Mouse (Mus musculus) embryonic facial prominence, embryonic 10.5 days (tissue): ENCODE measurements at regions not wholly inside any gene's neighbourhood (a gene's known extent, or its start where the extent isn't known, plus 50 kb on each side); places are given as distances from the start of the nearest gene placed in this dataset.

Experiments used
- DNase-seq: peaks from one replicate; pipeline ENCODE4 v3.0.0-alpha.2; 2017; ENCODE audit warnings: low spot score
- H3K27ac ChIP-seq: fragments of 300-500 bp; sonication (generic); replicated peaks from 2 replicates; pipeline ENCODE4 v1.5.1; 2016; ENCODE audit warnings: mild to moderate bottlenecking
- H3K27me3 ChIP-seq: fragments of 300-500 bp; sonication (generic); replicated peaks from 2 replicates; pipeline ENCODE4 v1.6.1; 2016; ENCODE audit warnings: low read depth, mild to moderate bottlenecking; ENCODE audit not compliant: poor library complexity, severe bottlenecking
- H3K36me3 ChIP-seq: fragments of 300-500 bp; sonication (generic); replicated peaks from 2 replicates; pipeline ENCODE4 v1.6.1; 2016; ENCODE audit warnings: mild to moderate bottlenecking, moderate library complexity
- H3K4me1 ChIP-seq: fragments of 300-500 bp; sonication (generic); 2 replicates; pipeline ENCODE4 v1.6.1; 2016
- H3K4me3 ChIP-seq: fragments of 300-500 bp; sonication (generic); 2 replicates; pipeline ENCODE4 v1.5.1; 2016; ENCODE audit warnings: mild to moderate bottlenecking, moderate library complexity
- H3K9me3 ChIP-seq: fragments of 300-500 bp; sonication (generic); 2 replicates; pipeline ENCODE4 v1.6.1; 2016; ENCODE audit warnings: mild to moderate bottlenecking
- WGBS: fragments of 180-500 bp; shearing (Covaris S2); methylation state at CpG from one replicate; pipeline ENCODE4 v1.1.7; 2016; 5-methylcytosine and 5-hydroxymethylcytosine counted together

DNA sequence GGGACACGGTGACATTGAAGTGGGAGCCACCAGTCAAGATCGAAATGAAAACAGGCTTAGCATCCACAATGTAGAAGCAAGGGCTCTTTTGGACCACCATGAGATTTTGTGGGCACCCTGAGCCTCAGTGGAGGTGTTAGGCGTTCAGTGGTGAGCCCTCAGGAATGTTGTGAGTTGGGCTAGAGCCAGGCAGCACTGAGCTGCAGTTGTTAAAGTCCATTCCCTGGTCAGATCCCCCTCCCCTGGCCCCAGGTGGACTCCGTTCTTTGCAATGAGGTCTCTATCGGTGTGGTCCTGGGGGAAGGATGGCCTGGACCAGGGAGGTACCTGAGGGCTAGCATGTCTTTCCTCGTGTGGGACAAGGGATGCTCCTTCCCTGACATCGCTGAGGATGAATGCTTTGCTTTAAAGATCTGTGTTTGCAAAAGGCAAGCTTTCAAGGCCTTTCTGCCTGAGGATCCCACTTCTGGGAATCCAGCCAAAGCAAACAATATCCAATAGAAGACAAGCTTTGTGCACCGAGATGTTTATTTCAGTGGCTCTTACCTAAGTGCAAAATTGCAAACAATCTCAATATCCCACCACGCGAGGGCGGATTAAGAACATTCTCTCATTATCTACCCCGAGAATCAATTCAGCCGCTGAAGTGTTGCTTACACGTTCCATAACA lies 90.6 kb upstream of the Gdf10 start:
- DNase-seq: no peak
- Histone ChIP-seq H3K9me3 (no peaks in the 10 kb centered on the region), H3K36me3 (no peaks in the 10 kb centered on the region), H3K27ac (no peak overlapping the region), H3K4me1 (no peaks in the 10 kb centered on the region), H3K27me3 (no peaks in the 10 kb centered on the region), H3K4me3 (no peak overlapping the region)
- WGBS: 84% methylated on average over 14 of the region's 14 CpGs

DNA sequence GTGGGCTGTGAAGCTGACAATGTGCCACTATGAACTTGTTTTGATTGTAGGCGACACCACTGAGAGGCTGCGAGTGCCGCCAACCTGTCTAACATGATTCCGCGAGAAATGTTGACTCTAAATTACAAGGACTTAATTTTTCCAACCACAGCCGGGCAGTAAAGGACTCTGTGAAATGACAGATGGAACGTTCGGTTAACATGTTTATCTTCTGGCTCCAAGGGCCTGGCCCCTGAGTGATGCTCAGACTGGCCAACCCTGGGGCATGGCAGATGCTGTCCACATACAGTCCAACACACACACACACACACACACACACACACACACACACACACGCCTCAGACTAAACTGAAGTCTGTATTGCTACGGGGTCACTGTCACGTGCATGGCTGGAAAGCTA lies 87.0 kb upstream of the Gdf10 start:
- no peaks in the 10 kb centered on the region for H3K4me1 ChIP-seq
- no peaks in the 10 kb centered on the region for H3K27me3 ChIP-seq
- H3K4me3 ChIP-seq: no peak overlapping the region
- H3K36me3 ChIP-seq: no peaks in the 10 kb centered on the region
- no peak overlapping the region for H3K27ac ChIP-seq
- no peaks in the 10 kb centered on the region for H3K9me3 ChIP-seq
- 86% methylated on average over 11 of the region's 11 CpGs for WGBS
- DNase-seq: no peak

GRCm38 (mm10) chr14:33841821-33842220 lies 81.6 kb upstream of the Gdf10 start:
- DNase-seq: no peak
- WGBS: 85% methylated on average over 6 of the region's 6 CpGs
- no peaks in the 10 kb centered on the region for H3K4me1 ChIP-seq
- H3K27ac ChIP-seq: no peak overlapping the region
- no peak overlapping the region for H3K4me3 ChIP-seq
- H3K9me3 ChIP-seq: no peaks in the 10 kb centered on the region
- H3K36me3 ChIP-seq: no peaks in the 10 kb centered on the region
- H3K27me3 ChIP-seq: no peaks in the 10 kb centered on the region

GRCm38 (mm10) chr14:33853499-33853898 lies 69.9 kb upstream of the Gdf10 start:
- H3K36me3 ChIP-seq: no peaks in the 10 kb centered on the region
- H3K9me3 ChIP-seq: no peaks in the 10 kb centered on the region
- 81% methylated on average over 3 of the region's 3 CpGs for WGBS
- H3K4me3 ChIP-seq: no peak overlapping the region
- no peak overlapping the region for H3K27ac ChIP-seq
- H3K4me1 ChIP-seq: peaks cover 5% of the 10 kb centered on the region
- no peak for DNase-seq
- no peaks in the 10 kb centered on the region for H3K27me3 ChIP-seq

DNA sequence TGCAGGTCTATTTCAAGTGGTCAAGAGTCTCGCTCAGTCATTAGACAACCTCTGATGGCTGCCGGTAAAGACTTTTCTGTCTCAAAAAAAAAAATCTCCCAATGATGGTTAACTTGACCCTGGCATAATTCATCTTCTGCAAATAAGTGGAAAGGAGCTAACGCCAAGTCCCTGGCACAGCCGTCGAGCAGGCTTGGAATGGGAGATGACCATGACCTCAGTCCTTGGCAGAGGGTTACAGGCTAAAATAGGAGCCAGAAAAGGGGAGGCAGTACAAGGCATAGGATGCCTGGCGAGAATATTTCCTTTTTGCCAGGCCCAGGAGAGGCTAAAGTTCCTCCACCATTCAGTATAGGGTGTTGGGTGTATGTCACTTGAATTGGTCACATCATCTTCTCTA lies 69.2 kb upstream of the Gdf10 start:
- Histone ChIP-seq H3K4me3 (no peak overlapping the region), H3K4me1 (peaks cover 5% of the 10 kb centered on the region), H3K27ac (no peak overlapping the region), H3K9me3 (no peaks in the 10 kb centered on the region), H3K27me3 (no peaks in the 10 kb centered on the region), H3K36me3 (no peaks in the 10 kb centered on the region)
- WGBS: 91% methylated on average over 6 of the region's 6 CpGs
- no peak for DNase-seq

DNA sequence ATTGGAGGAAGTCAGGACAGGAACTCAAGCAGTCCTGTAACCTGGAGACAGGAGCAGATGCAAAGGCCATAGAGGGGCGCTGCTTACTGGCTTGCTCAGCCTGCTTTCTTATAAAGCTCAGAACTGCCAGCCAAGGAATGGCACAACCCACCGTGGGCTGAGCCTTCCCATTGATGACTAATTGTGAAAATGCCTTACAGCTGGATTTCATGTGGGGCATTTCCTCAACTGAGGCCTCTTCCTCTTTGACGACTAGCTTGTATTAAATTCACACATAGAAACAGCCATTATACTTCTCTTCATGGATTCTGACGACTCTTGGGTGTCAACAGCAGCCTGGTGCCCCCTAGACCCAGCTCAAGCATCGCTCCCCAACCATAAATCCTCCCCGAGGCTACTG lies 66.4 kb upstream of the Gdf10 start:
- H3K4me3 ChIP-seq: no peak overlapping the region
- H3K9me3 ChIP-seq: no peaks in the 10 kb centered on the region
- no peaks in the 10 kb centered on the region for H3K4me1 ChIP-seq
- no peaks in the 10 kb centered on the region for H3K36me3 ChIP-seq
- 73% methylated on average over 6 of the region's 6 CpGs for WGBS
- no peaks in the 10 kb centered on the region for H3K27me3 ChIP-seq
- DNase-seq: no peak
- no peak overlapping the region for H3K27ac ChIP-seq

GRCm38 (mm10) chr14:33864796-33865195 lies 58.6 kb upstream of the Gdf10 start:
- 79% methylated on average over 1 of the region's 1 CpGs for WGBS
- Histone ChIP-seq H3K9me3 (peaks cover 3% of the 10 kb centered on the region; the same call in 1 of the 2 replicates), H3K4me3 (no peak overlapping the region), H3K27me3 (no peaks in the 10 kb centered on the region), H3K4me1 (no peaks in the 10 kb centered on the region), H3K36me3 (no peaks in the 10 kb centered on the region), H3K27ac (no peak overlapping the region)
- no peak for DNase-seq

DNA sequence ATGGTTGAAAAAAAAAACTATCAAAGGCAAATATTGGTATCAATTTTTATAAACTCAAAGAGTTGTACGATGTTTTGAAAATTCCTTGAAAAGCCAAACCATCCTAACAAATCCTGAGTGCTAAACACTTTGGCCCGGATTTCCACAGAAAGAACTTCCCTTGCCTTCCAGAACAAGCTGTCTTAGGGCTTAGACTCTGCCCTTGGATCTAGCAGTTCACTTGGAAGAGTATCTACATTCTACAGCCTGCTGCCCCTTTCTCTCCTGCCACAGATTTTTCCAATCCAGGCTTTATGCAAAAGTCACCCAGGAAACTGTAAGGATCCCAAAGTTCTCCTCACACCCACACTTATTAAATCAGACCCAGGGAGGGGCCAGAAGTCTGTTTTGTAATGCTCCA lies 57.6 kb upstream of the Gdf10 start:
- Histone ChIP-seq H3K4me1 (no peaks in the 10 kb centered on the region), H3K9me3 (peaks cover 3% of the 10 kb centered on the region; the same call in 1 of the 2 replicates), H3K36me3 (no peaks in the 10 kb centered on the region), H3K27ac (no peak overlapping the region), H3K27me3 (no peaks in the 10 kb centered on the region), H3K4me3 (no peak overlapping the region)
- WGBS: 89% methylated on average over 2 of the region's 2 CpGs
- no peak for DNase-seq

DNA sequence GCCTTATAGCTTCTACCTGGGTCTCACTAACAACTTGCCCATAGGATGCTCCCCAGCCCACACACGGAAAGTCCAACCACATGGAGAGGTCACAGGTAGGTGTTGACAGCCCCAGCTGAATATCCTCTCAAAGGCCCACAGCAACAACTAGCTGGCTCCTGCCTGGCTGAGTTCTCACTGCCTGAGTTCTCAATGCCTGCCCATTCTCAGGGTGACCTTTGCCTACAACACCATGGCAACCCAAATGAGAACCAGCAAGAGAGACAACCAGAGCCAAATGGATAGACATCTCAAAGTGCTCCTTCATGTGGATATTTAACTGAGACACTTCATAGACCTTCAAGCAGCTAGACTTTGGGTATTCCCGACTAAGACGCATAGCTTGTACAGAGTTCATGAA lies 55.7 kb upstream of the Gdf10 start:
- DNase-seq: no peak
- Histone ChIP-seq H3K4me3 (no peak overlapping the region), H3K27me3 (no peaks in the 10 kb centered on the region), H3K36me3 (no peaks in the 10 kb centered on the region), H3K9me3 (peaks cover 3% of the 10 kb centered on the region; the same call in 1 of the 2 replicates), H3K27ac (no peak overlapping the region), H3K4me1 (no peaks in the 10 kb centered on the region)
- 90% methylated on average over 3 of the region's 3 CpGs for WGBS
